Mouse (Mus musculus) megakaryocyte-erythroid progenitor cell, adult 5 weeks (primary cell): Measurements from ENCODE around the gene Jrkl. TPM values are rescaled to one million over a fixed set of nuclear protein-coding genes. Genes with fewer than 3 reads are reported as not detected.

Source experiments
- polyA plus RNA-seq: library from polyadenylated mRNA; stranded (reverse); fragments of >175 nt; gene quantifications from 2 replicates; pipeline ENCODE4 v1.2.3, GENCODE M21; 2012

The Jrkl gene
- 0.19 and 0.24 TPM in 2 replicates for polyA plus RNA-seq

DNA sequence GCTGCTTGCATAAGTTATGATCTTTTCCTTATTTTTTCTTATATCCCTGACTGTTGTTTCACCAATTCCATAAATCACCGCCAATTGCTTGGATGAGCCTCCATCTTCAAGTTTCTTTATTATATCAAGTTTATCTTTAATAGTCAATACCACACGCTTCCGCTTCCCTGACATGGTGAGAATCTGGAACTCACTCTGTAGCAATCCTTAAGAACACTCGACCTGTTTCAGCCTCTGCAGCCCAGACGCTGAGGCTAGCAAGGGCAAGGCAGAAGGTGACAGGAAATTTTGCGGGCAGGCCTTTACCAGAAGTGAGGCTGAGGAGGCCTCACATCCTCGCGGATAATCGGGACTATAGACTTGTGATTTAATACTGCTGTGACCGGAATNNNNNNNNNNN is at the start of gene Jrkl:
Jrkl (minus strand) TSS at position 349 of the 400 bp plus-strand sequence.

GRCm38 (mm10) chr9:13246815-13247638 is 1.4 kb upstream of the Jrkl start, which contains the start of gene Ccdc82:
TSS of gene Ccdc82 (plus strand) at chr9:13246955.

Other genes starting within 250 kb of the Jrkl start
- 1.7 and 2.3 TPM in 2 replicates for gene Ccdc82, start 1.1 kb upstream of the Jrkl start, polyA plus RNA-seq
- 0.49 and 0.65 TPM in 2 replicates for gene Maml2, start 52.1 kb upstream of the Jrkl start, polyA plus RNA-seq
- gene Gm17571, start 200.9 kb upstream of the Jrkl start, polyA plus RNA-seq, result not detected in 2 replicates